Mouse (Mus musculus) testis, adult 2 months (tissue): ENCODE measurements around the gene Gm28053. TPM values are rescaled to one million over a fixed set of nuclear protein-coding genes. Genes with fewer than 3 reads are reported as not detected.

ENCODE experiments used
- H3K27ac ChIP-seq: fragments of 200-500 bp; 2 replicates; pipeline ENCODE4 v1.5.1; 2012; ENCODE audit warnings: low read depth, low read length; ENCODE audit not compliant: control insufficient read depth, insufficient read depth
- H3K27me3 ChIP-seq: fragments of 200-500 bp; 2 replicates; pipeline ENCODE4 v1.6.1; 2012; ENCODE audit warnings: mild to moderate bottlenecking, low read length, moderate library complexity; ENCODE audit not compliant: control insufficient read depth, insufficient read depth
- H3K36me3 ChIP-seq: fragments of 200-500 bp; 2 replicates; pipeline ENCODE4 v1.6.1; 2012; ENCODE audit warnings: mild to moderate bottlenecking, low read length; ENCODE audit not compliant: control insufficient read depth, insufficient read depth
- H3K4me1 ChIP-seq: fragments of 200-500 bp; 2 replicates; pipeline ENCODE4 v1.6.1; 2012; ENCODE audit warnings: low read length; ENCODE audit not compliant: control insufficient read depth, insufficient read depth
- H3K4me3 ChIP-seq: fragments of 200-500 bp; 2 replicates; pipeline ENCODE4 v1.5.1; 2012; ENCODE audit warnings: low read depth, mild to moderate bottlenecking, low read length, moderate library complexity, mixed read lengths; ENCODE audit not compliant: control insufficient read depth
- CTCF ChIP-seq: fragments of 200-500 bp; IDR thresholded peaks from 2 replicates; pipeline ENCODE4 v1.5.1; 2012; ENCODE audit warnings: low read depth, mild to moderate bottlenecking, inconsistent platforms, low read length, moderate library complexity; ENCODE audit not compliant: control insufficient read depth, insufficient read depth, insufficient replicate concordance
- POLR2A ChIP-seq: fragments of 200-500 bp; IDR thresholded peaks from 2 replicates; pipeline ENCODE4 v1.6.1; 2012; ENCODE audit warnings: low read depth, mild to moderate bottlenecking, inconsistent platforms, low read length, moderate library complexity; ENCODE audit not compliant: control insufficient read depth
- polyA plus RNA-seq: library from polyadenylated mRNA; depleted of rRNA; stranded (reverse); fragments of >200 nt; gene quantifications from 2 replicates; pipeline ENCODE4 v1.2.3, GENCODE M21; 2012

Gene Gm28053
- polyA plus RNA-seq, 1 experiment = not detected

DNA sequence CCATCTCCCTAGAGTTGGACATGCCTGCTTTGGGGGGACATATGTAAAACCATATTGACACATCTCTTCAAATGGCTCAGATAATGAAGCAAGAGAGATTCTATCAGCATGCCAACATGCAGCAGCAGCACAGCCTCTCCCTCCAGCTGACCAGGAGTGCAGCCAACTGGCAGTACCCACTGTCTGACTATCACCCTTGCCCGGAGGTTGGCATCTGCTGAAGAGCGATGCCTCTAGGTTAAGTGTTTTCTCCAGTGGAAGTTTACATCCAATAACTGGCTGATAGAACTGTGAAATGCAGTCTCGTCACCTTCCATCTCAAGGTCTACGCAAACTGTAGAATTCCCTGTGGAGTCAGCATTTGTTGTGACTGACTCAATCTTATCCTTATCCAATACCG, 19.3 kb downstream of the Gm28053 start:
- peaks cover 3% of the 10 kb centered on the region; the same call in 1 of the 2 replicates for H3K4me1 ChIP-seq
- H3K27ac ChIP-seq = no peak overlapping the region
- H3K36me3 ChIP-seq = no peaks in the 10 kb centered on the region
- no peaks in the 10 kb centered on the region for H3K27me3 ChIP-seq
- TF ChIP-seq CTCF (no peak), POLR2A (no peak)
- H3K4me3 ChIP-seq = no peak overlapping the region

DNA sequence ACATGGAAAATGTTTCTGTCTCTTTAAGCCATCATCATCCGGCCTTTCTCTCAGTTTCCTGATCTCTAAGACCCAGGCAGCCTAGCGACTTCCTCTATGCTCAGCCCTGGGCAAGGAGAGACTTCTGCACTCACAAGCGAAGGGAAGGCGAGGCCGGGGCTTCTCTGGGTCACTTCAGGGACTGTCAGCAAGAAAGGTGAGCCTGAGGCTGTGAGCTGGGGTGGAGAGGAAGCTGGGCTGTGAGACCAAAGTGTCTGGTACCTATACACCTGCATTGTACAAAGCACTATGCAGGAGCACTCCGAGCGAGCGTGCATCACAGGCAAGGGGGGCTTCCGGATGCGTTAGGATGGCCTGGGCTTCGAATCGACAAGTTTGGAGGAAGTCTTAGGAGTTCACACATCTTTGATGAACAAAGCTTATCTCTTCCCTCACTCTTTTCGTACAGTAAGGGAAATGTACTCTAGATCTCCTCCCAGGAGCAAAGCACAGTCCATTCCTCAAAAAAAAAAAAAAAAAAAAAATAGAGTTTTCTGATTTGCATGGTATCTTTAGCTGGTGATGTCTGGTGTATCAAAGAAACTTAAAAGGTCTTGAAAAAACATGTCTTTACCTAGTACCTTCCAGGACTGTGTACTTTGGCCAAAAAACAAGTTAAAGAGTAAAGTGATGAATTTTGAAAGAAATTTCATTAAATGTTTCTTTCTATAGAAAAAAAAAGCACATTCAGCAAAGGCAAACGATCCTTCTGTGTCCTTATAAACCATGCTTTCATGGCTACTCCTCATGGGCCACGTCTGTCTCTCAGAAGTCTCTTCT, 20.8 kb downstream of the Gm28053 start, which contains the start of gene Gimap1:
Gimap1 (plus strand) TSS at position 94 of the 819 bp plus-strand sequence.
- H3K36me3 ChIP-seq = no peaks in the 10 kb centered on the region
- H3K4me1 ChIP-seq = peaks cover 7% of the 10 kb centered on the region; the same call in 1 of the 2 replicates
- TF ChIP-seq CTCF = no peak
- no peak for TF ChIP-seq POLR2A
- H3K27ac ChIP-seq = no peak within 1 kb of the TSS
- H3K27me3 ChIP-seq = no peaks in the 10 kb centered on the region
- peak within 1 kb of the TSS; percentile 24 for H3K4me3 ChIP-seq

DNA sequence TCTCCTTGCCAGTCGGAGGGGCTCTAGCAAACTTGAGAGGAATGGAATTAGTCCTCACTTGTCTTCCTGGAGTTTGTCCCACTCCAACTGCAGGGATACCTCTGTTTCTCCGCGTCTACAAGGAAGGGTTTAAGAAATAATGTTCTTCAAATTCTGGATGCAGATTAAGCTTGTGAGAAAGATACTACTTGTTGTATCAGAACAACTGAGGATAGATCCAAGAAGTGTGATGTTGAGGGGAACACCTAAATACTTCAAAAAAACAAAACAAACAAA, 21.3 kb downstream of the Gm28053 start:
- TF ChIP-seq POLR2A (no peak), CTCF (no peak)
- peaks cover 7% of the 10 kb centered on the region; the same call in 1 of the 2 replicates for H3K4me1 ChIP-seq
- no peaks in the 10 kb centered on the region for H3K36me3 ChIP-seq
- H3K4me3 ChIP-seq = no peak overlapping the region
- H3K27me3 ChIP-seq = no peaks in the 10 kb centered on the region
- H3K27ac ChIP-seq = no peak overlapping the region

DNA sequence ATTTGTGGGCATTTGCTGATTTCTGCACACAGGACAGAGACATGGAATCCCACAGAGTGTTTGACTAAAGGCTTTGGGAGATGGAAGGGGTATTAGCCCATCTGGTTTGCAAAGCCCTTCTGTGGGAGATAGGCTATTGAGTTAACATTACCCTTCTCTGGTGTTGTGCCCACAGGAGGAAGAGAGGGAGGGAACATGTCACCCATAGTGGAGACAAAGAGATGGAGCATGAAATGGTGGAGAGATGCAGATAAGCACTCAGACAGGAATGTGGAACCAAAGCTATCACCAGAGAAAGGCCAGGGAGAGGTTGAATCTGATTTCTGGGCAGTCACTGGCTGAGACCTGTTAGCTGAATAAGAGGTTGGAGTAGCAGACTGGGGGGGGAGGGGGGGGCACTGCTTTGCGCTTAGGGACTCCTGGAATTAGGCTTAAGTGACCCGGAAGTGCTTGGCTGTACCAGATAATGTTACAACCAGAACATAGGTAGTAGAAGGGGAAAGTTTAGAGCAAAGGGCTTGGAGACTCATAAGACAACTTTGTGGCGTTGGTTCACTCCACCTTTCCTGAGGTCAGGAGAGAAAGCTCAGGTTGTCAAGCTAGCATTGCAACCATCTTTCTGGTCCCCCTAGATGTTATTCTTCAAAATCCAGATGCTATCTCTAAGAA, 22.2 kb downstream of the Gm28053 start:
- Histone ChIP-seq H3K4me1 (peaks cover 7% of the 10 kb centered on the region; the same call in 1 of the 2 replicates), H3K27ac (no peak overlapping the region), H3K4me3 (no peak overlapping the region), H3K36me3 (no peaks in the 10 kb centered on the region), H3K27me3 (no peaks in the 10 kb centered on the region)
- TF ChIP-seq POLR2A = no peak
- TF ChIP-seq CTCF = no peak

DNA sequence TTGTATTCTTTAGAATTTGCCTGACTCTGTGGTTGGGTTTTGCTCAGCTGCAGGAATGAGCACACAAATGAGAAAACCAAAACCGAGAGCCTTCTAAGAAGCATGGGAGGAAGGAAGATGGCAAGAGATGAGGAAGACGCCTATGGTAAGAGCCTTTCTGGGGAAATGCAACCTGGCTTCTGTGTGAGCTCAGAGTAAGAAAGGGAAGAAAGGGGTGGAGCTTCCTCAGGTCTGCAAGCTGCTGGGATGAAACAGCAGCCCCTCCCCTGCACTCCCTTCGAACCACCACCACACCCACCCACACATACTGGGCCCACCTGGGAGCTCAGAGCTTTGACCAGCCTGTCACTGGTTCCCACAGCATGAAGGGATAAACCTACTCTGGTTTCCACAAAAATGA, 22.9 kb downstream of the Gm28053 start:
- Histone ChIP-seq H3K4me3 (no peak overlapping the region), H3K36me3 (no peaks in the 10 kb centered on the region), H3K4me1 (peaks cover 10% of the 10 kb centered on the region; the same call in 1 of the 2 replicates), H3K27me3 (no peaks in the 10 kb centered on the region), H3K27ac (no peak overlapping the region)
- no peak for TF ChIP-seq CTCF
- no peak for TF ChIP-seq POLR2A

DNA sequence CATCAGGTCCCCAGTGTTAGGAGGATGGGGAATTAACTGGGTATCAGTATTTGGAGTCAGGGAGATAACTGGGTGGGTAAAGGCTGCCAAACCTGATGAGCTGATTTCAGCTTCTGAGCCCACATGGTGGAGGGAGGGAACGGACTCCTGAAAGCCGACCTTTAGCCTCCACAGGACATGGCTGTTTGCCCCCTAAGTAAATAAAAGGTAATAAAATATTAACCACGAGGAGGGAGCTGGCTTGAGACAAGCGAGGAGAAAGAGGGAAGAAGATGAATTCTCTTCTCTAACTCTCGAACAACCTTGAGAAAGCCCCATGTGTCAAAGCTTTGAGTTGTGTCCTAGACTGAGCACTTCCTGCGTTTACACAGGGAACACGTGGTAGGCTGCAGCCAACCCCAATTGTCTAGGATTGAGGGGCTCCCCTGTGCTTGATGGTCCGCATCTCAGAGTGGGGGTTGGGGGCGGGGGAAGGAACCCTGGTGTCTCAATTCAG, 23.4 kb downstream of the Gm28053 start:
- H3K4me1 ChIP-seq = peaks cover 10% of the 10 kb centered on the region; the same call in 1 of the 2 replicates
- H3K36me3 ChIP-seq = no peaks in the 10 kb centered on the region
- no peak for TF ChIP-seq POLR2A
- peak overlapping the region; percentile 30 for H3K4me3 ChIP-seq
- no peaks in the 10 kb centered on the region for H3K27me3 ChIP-seq
- no peak overlapping the region for H3K27ac ChIP-seq

DNA sequence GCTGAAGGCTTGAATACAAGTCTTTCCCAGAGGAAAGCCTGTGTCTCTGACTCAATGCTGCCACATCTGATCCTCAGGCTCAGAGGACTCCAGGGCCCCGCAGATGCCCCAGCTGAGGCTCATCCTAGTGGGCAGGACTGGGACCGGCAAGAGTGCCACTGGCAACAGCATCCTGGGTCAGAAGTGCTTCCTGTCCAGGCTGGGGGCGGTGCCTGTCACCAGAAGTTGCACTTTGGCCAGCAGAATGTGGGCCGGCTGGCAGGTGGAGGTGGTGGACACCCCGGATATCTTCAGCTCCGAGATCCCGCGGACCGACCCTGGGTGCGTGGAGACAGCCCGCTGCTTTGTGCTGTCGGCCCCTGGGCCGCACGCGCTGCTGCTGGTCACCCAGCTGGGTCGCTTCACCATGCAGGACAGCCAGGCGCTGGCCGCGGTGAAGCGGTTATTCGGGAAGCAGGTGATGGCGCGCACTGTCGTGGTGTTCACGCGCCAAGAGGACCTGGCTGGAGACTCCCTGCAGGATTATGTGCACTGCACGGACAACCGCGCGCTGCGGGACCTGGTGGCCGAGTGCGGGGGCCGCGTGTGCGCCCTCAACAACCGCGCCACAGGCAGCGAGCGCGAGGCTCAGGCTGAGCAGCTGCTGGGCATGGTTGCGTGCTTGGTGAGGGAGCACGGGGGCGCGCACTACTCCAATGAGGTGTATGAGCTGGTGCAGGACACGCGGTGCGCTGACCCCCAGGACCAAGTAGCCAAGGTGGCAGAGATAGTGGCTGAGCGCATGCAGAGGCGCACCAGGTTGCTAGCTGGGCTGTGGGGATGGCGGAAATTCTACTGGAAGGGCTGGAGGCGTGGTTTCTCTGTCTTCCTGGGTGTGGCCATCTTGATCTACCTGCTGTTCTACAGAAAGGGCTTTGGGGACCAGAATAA, 24.3 kb downstream of the Gm28053 start:
- Histone ChIP-seq H3K36me3 (no peaks in the 10 kb centered on the region), H3K27ac (no peak overlapping the region), H3K27me3 (no peaks in the 10 kb centered on the region), H3K4me3 (peak overlapping the region; percentile 30), H3K4me1 (peaks cover 10% of the 10 kb centered on the region; the same call in 1 of the 2 replicates)
- TF ChIP-seq CTCF (no peak), POLR2A (no peak)
